Mouse (Mus musculus) thymus, adult 2 months (tissue): ENCODE data around the gene Usp29.

Source experiments
- CTCF ChIP-seq: fragments of 200-500 bp; IDR thresholded peaks from 2 replicates; pipeline ENCODE4 v1.5.1; 2012; ENCODE audit warnings: mild to moderate bottlenecking, control low read depth, low read length, moderate library complexity, borderline replicate concordance; ENCODE audit not compliant: control insufficient read depth, poor library complexity, insufficient read depth; ENCODE audit errors: extremely low read depth
- POLR2A ChIP-seq: fragments of 200-500 bp; IDR thresholded peaks from 2 replicates; pipeline ENCODE4 v1.6.1; 2012; ENCODE audit warnings: mild to moderate bottlenecking, low read length, control low read depth, moderate library complexity; ENCODE audit not compliant: control insufficient read depth, poor library complexity, insufficient read depth; ENCODE audit errors: extremely low read depth

DNA sequence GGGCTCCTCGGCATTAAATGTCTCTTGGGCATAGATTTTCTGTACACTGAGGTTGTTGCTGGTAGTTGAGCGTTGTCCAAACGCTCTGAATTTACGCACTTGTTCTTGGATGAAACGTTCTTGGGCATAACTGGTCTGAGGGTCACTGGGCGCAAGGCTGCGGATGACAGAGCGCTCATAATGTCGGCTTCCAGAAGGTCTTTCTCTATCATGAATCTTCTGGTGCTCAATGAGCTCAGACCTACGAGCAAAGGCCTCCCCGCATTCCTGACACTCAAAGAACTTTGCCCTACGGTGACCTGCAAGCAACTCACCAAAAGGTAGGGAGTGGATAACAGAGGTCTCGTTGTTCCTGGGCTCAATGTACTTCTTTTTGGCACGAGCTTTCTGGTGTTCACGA, 21.0 kb upstream of the Usp29 start:
- TF ChIP-seq CTCF (no peak), POLR2A (no peak)
